Mouse (Mus musculus): ENCODE measurements at regions not wholly inside any gene's neighbourhood (a gene's known extent, or its start where the extent isn't known, plus 50 kb on each side); places are given as distances from the start of the nearest gene placed in this dataset.

- TF ChIP-seq CTCF (IDR thresholded peaks at IDR 0.05; ENCODE audit: low read depth, low read length), result no peak
- TF ChIP-seq POLR2A (IDR thresholded peaks at IDR 0.05; ENCODE audit: extremely low read depth, insufficient read depth, low read length), result no peak
Measured at GRCm38 (mm10) chr3:135973243-135973642, 148.2 kb downstream of the Slc39a8 start.

Data from liver, adult 2 months (tissue).